In genomic region chr17:27040304-27041045, GRCm38 (mm10) we compare ENCODE assay signal across 9 mouse cellular contexts. TPM values are rescaled to one million over a fixed set of nuclear protein-coding genes. Genes with fewer than 3 reads are reported as not detected.
DNase-seq lines count a peak whose midpoint lies in the region; ATAC-seq lines count a peak whose summit lies in the region.
"Had no signal": no experiment of that assay in that cellular context is flagged by ENCODE, and none has a peak within 500 bp of the region (broad histone marks: within the 10 kb centered on the region; RNA-seq: fewer than 3 reads in every experiment).

No protein-coding gene starts in this region.

- 6% methylated on average over 20 of the region's 20 CpGs for WGBS in embryonic facial prominence, embryonic 11.5 days

- H3K27me3 ChIP-seq in embryonic facial prominence, embryonic 11.5 days (ENCODE audit: control insufficient read depth, insufficient read depth, low read length) = no peaks in the 10 kb centered on the region

- no peak overlapping the region for H3K4me3 ChIP-seq in embryonic facial prominence, embryonic 11.5 days (ENCODE audit: low read depth, low read length)
- H3K4me3 ChIP-seq: erythroblast, embryonic 14.5 days had no signal

- H3K9ac ChIP-seq in embryonic facial prominence, embryonic 11.5 days (replicated peaks; ENCODE audit: low read length) = peak overlapping the region; percentile 60

- no peaks in the 10 kb centered on the region for H3K36me3 ChIP-seq in embryonic facial prominence, embryonic 11.5 days (replicated peaks; ENCODE audit: control insufficient read depth, insufficient read depth, low read depth, low read length)

- peak; percentile 70 for DNase-seq in MN1 (ENCODE audit: low spot score)
- peak; percentile 88 for DNase-seq in embryonic facial prominence, embryonic 11.5 days (ENCODE audit: low spot score)
- DNase-seq in kidney, adult 8-10 months = peak; percentile 60 to 67
- DNase-seq in naive thymus-derived CD4-positive, alpha-beta T cell, adult 2 months (ENCODE audit: low read depth) = peak; percentile 45
- DNase-seq in frontal cortex, postnatal 25 days (ENCODE audit: low spot score in 2 of 2) = no peak
- DNase-seq in cerebellum, postnatal 36 days = no peak
- DNase-seq in yolk sac, embryonic 10.5 days (ENCODE audit: low spot score) = no peak

- ATAC-seq in embryonic facial prominence, embryonic 11.5 days (replicated peaks; ENCODE audit: insufficient number of reproducible peaks, low FRiP score, low TSS enrichment, low read depth) = peak; percentile 61
- ATAC-seq in monocyte, adult 5-6 weeks (replicated peaks; ENCODE audit: insufficient number of reproducible peaks, low FRiP score, low TSS enrichment, poor library complexity, severe bottlenecking) = no peak

- peak overlapping the region; percentile 85 for H3K27ac ChIP-seq in embryonic facial prominence, embryonic 11.5 days (replicated peaks; ENCODE audit: low read depth, low read length)

- peak overlapping the region; percentile 25 for H3K4me2 ChIP-seq in embryonic facial prominence, embryonic 11.5 days (ENCODE audit: low read depth, low read length)

- H3K9me3 ChIP-seq in embryonic facial prominence, embryonic 11.5 days (replicated peaks; ENCODE audit: control insufficient read depth, low read length) = no peaks in the 10 kb centered on the region

- peaks cover 16% of the 10 kb centered on the region for H3K4me1 ChIP-seq in embryonic facial prominence, embryonic 11.5 days (ENCODE audit: control insufficient read depth, insufficient read depth, low read length)

RNA-seq across cellular contexts. Expression of gene Bak1, which starts 11.7 kb away (rescaled TPM):
- 12.9 and 14.3 TPM in 2 replicates for polyA plus RNA-seq in embryonic facial prominence, embryonic 11.5 days (2014; fragmentation: Nextera tagmentation; extraction: Ambion mirVana)
- total RNA-seq in monocyte, adult 5-6 weeks (2017) = 39.5 to 56.8 TPM (median 45.8 TPM) in 3 replicates

RNA-seq across cellular contexts. Expression of gene Itpr3, which starts 16.6 kb away (rescaled TPM):
- polyA plus RNA-seq in embryonic facial prominence, embryonic 11.5 days (2014; fragmentation: Nextera tagmentation; extraction: Ambion mirVana) = 1.5 and 1.7 TPM in 2 replicates
- 25.3 to 46.9 TPM (median 28.9 TPM) in 3 replicates for total RNA-seq in monocyte, adult 5-6 weeks (2017)

Comparison
In these comparisons a context has a peak if more than half of its experiments do, and no peak if none do; other contexts are left out.
1. DNase-seq: peak in MN1 (single experiment), embryonic facial prominence, embryonic 11.5 days (single experiment), kidney, adult 8-10 months (2 of 2) and naive thymus-derived CD4-positive, alpha-beta T cell, adult 2 months (single experiment); none in frontal cortex, postnatal 25 days (0 of 2), cerebellum, postnatal 36 days (0 of 2) and yolk sac, embryonic 10.5 days (single experiment).